Mouse (Mus musculus) CD4-positive, CD25-positive, alpha-beta regulatory T cell (primary cell): Measurements from ENCODE around the gene Zbtb1. TPM values are rescaled to one million over a fixed set of nuclear protein-coding genes. Genes with fewer than 3 reads are reported as not detected.

ENCODE experiments used
- polyA plus RNA-seq: library from polyadenylated mRNA; unstranded; fragments of 100-300 nt; shearing (Covaris generic); gene quantifications from one replicate; pipeline ENCODE4 v1.2.1, GENCODE M21; 2017

The Zbtb1 gene
- 25.3 TPM for polyA plus RNA-seq

GRCm38 (mm10) chr12:76369978-76370830, at the start of gene Zbtb1:
Gene Zbtb1, plus strand, starts transcription at chr12:76370266.

GRCm38 (mm10) chr12:76324679-76325431, 45.2 kb upstream of the Zbtb1 start, which contains the start of gene Akap5:
Gene Akap5, plus strand, starts transcription at chr12:76324891.

GRCm38 (mm10) chr12:76369206-76369977, 674 bp upstream of the Zbtb1 start, which contains the start of gene Zbtb25:
Gene Zbtb25, minus strand, starts transcription at chr12:76369602.

GRCm38 (mm10) chr12:76403886-76404537, 33.9 kb downstream of the Zbtb1 start, which contains the start of gene Hspa2:
Gene Hspa2, plus strand, starts transcription at chr12:76404176.

GRCm38 (mm10) chr12:76417433-76417854, 47.4 kb downstream of the Zbtb1 start, which contains the start of gene Ppp1r36:
Gene Ppp1r36, plus strand, starts transcription at chr12:76417538.

Other genes starting within 250 kb of the Zbtb1 start
- not detected for gene Esr2, start 193.0 kb upstream of the Zbtb1 start, polyA plus RNA-seq
- gene Tex21, start 123.5 kb upstream of the Zbtb1 start, polyA plus RNA-seq: not detected
- 50.7 TPM for gene Mthfd1, start 115.0 kb upstream of the Zbtb1 start, polyA plus RNA-seq
- 1.4 TPM for gene Akap5, start 45.4 kb upstream of the Zbtb1 start, polyA plus RNA-seq
- 62.1 TPM for gene Zbtb25, start 664 bp upstream of the Zbtb1 start, polyA plus RNA-seq
- gene Hspa2, start 33.9 kb downstream of the Zbtb1 start, polyA plus RNA-seq: 1.9 TPM
- 0.08 TPM for gene Ppp1r36, start 47.3 kb downstream of the Zbtb1 start, polyA plus RNA-seq
- 0.95 TPM for gene Plekhg3, start 160.6 kb downstream of the Zbtb1 start, polyA plus RNA-seq